Mouse (Mus musculus) mature B cell (primary cell): ENCODE data around the gene Ppp2r3a.

Experiments used
- in situ Hi-C: fragments of 300-500 bp; cut with MboI; formaldehyde crosslinking; loops from 2 replicates; pipeline ENCODE4 v1.14.3; 2019

The Ppp2r3a gene

DNA sequence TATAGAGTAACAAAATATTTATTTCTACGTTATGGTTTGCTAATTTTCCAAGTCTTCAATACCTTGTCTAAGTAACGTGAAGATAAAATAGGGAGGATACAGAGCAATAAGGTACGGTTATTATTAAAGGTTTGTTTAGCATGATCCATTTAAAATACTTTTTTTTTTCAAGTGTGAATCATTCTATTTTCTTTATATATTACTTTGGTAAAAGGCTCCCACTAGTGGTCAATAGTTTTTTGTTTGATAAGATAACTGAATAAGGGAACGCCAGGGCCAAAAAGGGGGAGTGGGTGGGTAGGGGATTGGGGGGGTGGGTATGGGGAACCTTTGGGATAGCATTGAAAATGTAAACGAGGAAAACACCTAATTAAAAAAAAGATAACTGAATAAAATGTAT lies 98.7 kb downstream of the Ppp2r3a start:
- in situ Hi-C loops, result loop anchor here (10.0 kb wide), 1 partner anchor 698 kb away; no protein-coding TSS in a partner anchor

GRCm38 (mm10) chr9:101143635-101144034 lies 108.0 kb downstream of the Ppp2r3a start:
- in situ Hi-C loops, result no loop called here

DNA sequence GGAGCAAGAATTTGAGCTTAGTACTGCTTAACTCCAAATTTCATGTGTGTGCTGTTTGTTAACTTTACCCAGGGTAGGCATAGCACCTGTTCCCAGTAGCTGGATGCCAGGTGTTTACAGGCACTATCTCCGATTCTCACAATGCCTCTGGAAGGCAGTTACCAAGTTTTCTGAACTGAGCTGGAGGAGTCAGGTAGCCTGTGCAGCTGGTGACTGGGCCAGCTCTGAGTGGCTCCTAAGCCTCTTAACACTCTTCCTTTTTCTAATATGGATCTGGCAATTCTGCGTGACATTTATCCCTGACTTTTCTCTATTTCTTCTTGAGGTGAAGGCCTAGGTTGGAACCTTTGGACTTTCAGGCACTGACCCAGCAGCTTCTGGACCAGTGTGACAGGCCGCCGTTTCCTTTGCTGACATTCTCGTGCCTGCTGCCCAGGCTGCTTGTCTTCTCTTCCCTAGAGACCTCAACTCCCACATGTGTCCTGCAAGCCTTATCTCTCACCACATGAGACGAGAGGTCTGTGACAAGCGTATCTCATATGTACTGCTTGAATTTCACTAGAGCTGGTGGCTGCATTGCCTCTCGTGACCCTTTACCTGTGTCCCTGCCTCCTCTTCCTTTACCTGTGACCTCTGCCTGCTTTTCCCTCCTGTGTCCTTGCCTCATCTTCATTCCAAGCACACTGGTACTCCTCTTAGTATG lies 137.3 kb downstream of the Ppp2r3a start:
- in situ Hi-C loops, result no loop called here

- in situ Hi-C loops, result no loop called here
Observed at GRCm38 (mm10) chr9:101113317-101113716, 138.3 kb downstream of the Ppp2r3a start.

- in situ Hi-C loops, result no loop called here
Observed at GRCm38 (mm10) chr9:101110013-101110412, 141.6 kb downstream of the Ppp2r3a start.

- in situ Hi-C loops, result no loop called here
Observed at GRCm38 (mm10) chr9:101107386-101107785, 144.2 kb downstream of the Ppp2r3a start.

GRCm38 (mm10) chr9:101105735-101106134 lies 145.9 kb downstream of the Ppp2r3a start:
- in situ Hi-C loops, result no loop called here

GRCm38 (mm10) chr9:101104931-101105330 lies 146.7 kb downstream of the Ppp2r3a start:
- in situ Hi-C loops, result no loop called here

GRCm38 (mm10) chr9:101102288-101102687 lies 149.3 kb downstream of the Ppp2r3a start:
- in situ Hi-C loops, result no loop called here

DNA sequence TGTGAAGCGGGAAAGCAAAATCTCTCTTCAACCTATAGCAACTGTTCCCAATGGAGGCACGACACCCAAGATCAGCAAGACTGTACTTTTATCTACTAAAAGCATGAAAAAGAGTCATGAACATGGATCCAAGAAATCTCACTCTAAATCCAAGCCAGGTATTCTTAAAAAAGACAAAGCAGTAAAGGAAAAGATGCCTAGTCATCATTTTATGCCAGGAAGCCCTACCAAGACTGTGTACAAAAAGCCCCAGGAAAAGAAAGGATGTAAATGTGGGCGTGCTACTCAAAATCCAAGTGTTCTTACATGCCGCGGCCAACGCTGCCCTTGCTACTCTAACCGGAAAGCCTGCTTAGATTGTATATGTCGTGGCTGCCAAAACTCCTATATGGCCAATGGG lies 150.0 kb downstream of the Ppp2r3a start:
- in situ Hi-C loops, result no loop called here

- in situ Hi-C loops, result no loop called here
Observed at GRCm38 (mm10) chr9:101100163-101100562, 151.4 kb downstream of the Ppp2r3a start.

GRCm38 (mm10) chr9:101099445-101099844 lies 152.2 kb downstream of the Ppp2r3a start:
- in situ Hi-C loops, result no loop called here

DNA sequence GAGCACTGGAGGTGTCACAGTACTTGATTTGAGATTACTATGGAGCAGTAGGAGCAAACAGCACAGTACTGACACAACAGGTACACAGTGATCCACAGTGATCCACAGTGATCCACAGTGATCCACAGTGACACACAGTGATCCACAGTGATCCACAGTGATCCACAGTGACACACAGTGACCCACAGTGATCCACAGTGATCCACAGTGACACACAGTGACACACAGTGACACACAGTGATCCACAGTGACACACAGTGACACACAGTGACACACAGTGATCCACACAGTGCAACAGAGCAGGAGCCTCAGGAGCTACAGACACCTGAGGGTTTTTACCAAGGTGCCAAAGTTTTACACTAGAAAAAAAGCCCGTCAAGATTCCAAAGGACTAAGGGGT lies 154.1 kb downstream of the Ppp2r3a start:
- in situ Hi-C loops, result no loop called here

GRCm38 (mm10) chr9:101096461-101096860 lies 155.1 kb downstream of the Ppp2r3a start:
- in situ Hi-C loops, result no loop called here

- in situ Hi-C loops, result no loop called here
Observed at GRCm38 (mm10) chr9:101095425-101095824, 156.2 kb downstream of the Ppp2r3a start.

- in situ Hi-C loops, result no loop called here
Observed at GRCm38 (mm10) chr9:101083728-101084127, 167.9 kb downstream of the Ppp2r3a start.

DNA sequence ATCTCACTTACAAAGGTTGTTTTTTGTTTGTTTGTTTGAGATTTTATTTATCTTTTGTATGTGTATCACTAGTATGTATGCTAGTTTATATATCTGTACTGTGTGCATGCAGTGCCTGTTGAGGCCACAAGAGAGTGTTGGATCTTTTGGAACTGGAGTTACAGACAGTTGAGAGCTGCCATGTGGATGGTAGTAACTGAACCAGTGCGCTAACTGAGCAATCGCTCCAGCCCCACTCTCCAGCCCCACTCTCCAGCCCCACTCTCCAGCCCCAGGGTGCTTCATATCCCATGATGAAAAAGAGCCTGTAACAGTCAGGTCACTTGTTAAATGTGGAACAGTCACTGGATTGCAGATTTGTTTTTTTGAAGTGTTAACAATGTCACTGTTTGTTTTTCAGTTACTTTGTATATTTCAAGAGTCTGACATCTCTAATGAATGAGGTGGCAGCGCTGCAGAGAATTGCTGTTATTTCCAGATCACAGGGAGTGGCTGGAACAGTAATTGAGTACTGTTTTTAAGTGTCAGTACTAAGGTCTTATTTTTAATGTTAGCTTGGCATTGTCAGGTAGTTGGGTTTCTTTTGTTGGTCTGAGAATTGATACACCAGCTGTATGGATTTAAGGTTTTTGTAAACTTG lies 171.4 kb downstream of the Ppp2r3a start:
- in situ Hi-C loops, result no loop called here

- in situ Hi-C loops, result no loop called here
Observed at GRCm38 (mm10) chr9:101078579-101078978, 173.0 kb downstream of the Ppp2r3a start.

- in situ Hi-C loops, result no loop called here
Observed at GRCm38 (mm10) chr9:101077486-101077885, 174.1 kb downstream of the Ppp2r3a start.

DNA sequence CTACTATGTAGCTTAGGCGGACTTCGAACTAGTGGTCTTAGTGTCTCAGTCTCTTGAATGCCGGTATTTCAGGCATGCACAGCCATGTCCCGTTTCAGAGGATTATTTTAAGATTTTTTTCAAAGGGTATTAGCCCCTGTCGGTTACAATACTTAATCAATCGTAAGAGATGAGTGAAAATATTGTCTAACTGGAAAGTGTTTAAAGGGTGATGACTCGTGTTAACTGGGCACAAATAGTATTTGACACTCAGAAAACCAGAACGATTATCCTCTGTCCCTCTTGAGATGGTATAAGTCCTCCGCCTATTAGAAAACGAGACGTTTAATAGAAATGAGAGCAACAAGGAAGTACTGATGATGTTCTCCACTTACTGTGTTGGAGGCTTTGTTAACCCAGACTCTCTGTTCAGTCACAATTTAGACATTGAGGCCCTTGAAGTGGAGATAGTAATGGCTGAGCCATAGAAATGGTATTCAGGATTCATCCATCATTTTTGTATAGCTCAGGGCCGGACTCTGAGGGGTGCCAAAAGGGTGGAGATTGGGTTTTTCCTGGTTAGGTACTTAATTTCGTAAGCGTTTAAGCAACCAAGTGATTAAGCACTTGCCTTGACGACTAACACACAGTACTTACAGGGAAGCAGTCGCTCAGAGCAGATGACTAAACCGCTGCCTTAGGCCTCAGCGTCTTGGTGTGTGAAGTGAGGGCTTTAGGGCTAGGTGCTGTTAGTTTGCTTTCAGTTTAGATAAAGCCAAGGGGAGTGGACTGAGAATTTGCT lies 175.3 kb downstream of the Ppp2r3a start:
- in situ Hi-C loops, result no loop called here

DNA sequence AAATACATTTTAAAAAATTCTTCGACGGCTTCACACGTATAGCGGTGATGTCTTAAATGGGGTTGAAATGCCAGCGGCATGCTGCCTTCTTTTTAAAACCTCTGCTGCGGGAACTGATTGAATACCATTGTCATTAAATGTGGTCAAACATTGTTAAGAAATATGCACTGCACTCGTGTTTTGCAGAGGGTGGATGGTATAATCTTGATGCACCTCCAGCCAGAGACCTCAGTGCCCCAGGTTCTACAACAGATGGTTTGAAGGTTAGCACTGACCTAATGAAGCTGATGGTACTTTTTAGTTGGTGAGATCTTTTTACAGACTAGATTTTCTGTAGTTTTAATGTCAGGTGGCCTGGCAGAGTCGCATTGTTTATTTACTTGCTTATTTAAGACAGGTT lies 175.9 kb downstream of the Ppp2r3a start:
- in situ Hi-C loops, result no loop called here

DNA sequence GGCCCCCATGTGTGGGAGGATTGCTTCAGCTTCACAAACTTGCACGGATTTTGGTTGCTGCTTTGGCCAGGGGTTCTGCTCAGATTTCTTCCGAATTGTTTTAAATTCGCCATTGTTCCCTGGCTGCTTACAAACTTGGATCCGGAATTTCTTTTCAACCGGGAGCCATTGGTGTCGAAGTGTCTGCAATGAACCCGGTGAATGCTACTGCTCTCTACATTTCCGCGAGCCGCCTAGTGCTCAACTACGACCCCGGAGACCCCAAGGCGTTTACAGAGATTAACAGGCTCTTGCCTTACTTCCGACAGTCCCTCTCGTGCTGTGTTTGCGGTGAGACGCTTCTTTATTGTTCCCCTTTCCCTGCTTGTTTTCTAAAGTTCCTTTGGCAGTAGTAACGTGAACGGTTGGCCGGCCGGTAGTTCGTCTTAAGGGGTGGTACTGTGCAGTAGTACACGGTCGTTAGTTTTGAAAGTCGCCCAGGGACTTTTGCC lies 176.5 kb downstream of the Ppp2r3a start:
- in situ Hi-C loops, result no loop called here
